Mouse (Mus musculus): ENCODE measurements around the gene Cdk5rap1.
A peak's percentile ranks its signal among the peaks of the same experiment; 100 is the strongest.
"Not testable (repeated sequence)": the region's sequence is repeated elsewhere in the genome, so short reads cannot be mapped to it uniquely, and the experiment has no call there.

Gene Cdk5rap1

GRCm38 (mm10) chr2:154374807-154375601 is 2.2 kb upstream of the Cdk5rap1 start:
- no peak for DNase-seq (ENCODE audit: low spot score in 2 of 2)

GRCm38 (mm10) chr2:154373961-154374632 is 1.3 kb upstream of the Cdk5rap1 start:
- peak; percentile 29 to 61 for DNase-seq (ENCODE audit: low spot score in 2 of 2)

- DNase-seq (ENCODE audit: low spot score in 2 of 2), result peak; percentile 81 to 85
Observed at GRCm38 (mm10) chr2:154372151-154372829, 520 bp downstream of the Cdk5rap1 start.

DNA sequence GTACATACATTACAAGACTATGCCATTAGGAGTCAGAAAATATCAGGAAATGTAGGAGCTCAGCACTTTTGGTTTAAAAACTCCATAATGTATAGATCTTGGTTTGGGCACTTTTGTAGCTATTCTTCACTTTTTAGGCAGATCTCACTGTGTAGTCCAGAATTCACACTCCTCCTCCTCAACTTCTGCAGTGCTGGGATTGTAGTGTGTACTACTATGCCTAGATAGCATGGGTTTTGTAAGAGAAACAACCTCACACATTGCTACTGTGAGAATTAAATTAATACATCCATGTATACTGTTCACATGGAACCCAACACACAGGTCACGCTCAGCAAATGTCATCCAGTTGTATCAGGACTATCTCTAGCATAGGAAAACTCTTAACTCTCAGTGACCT is 5.3 kb downstream of the Cdk5rap1 start:
- DNase-seq (ENCODE audit: low spot score in 2 of 2), result no peak

DNA sequence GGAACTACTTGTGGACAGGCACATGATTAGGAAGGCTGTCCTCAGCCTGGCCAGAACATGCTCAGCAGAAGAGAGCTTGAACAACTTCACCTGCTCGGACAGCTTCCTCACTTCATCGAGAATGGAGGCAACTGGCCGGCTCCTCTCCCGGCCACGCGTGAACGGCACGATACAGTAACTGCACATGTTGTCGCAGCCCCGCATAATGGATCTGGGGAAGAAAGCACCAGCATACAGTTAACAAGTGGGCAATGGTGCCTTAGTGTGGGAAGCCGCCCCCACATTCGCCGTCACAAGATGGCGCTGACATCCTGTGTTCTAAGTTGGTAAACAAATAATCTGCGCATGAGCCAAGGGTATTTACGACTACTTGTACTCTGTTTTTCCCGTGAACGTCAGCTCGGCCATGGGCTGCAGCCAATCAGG is 18.8 kb downstream of the Cdk5rap1 start:
- DNase-seq (ENCODE audit: low spot score in 2 of 2), result not testable (repeated sequence)

- DNase-seq (ENCODE audit: low spot score in 2 of 2), result no peak
Observed at GRCm38 (mm10) chr2:154348152-154348551, 24.7 kb downstream of the Cdk5rap1 start.

DNA sequence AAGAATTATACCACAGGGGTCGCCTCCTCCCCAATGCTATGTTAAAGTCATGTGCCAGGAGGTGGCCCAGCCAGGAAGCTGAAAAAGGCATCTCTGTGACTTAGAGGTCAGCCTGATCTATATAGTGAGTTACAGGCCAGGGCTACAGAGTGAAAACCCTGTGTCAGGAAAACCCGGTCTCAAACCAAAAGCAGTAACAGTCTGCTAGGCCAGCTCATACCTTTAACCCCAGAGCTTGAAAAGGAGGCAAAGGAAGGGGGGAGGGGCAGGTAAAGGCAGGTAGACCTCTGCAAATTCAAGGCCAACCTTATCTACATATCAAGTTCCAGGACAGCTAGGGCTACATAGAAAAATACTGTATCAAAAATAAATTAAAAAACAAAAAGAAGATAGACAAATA is 33.5 kb downstream of the Cdk5rap1 start:
- no peak for DNase-seq (ENCODE audit: low spot score in 2 of 2)

DNA sequence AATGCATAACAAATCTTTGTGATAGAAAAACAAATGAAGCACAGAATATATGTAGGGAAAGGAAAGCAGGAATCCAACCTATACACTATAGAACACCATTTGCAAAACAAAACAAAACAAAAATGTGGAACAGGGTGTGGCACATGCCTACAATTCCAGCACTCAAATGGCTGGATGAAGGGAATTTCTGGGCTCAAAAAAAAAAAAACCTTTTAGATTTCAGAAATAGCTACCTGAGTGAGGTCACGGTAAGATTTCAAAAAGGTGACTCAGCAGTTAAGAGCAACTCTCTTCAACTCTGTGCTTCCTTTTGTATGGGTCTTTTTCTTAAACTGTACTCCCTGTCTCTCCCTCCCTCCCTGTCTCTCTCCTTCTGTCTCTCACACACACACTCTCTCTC is 34.6 kb downstream of the Cdk5rap1 start:
- no peak for DNase-seq (ENCODE audit: low spot score in 2 of 2)

DNA sequence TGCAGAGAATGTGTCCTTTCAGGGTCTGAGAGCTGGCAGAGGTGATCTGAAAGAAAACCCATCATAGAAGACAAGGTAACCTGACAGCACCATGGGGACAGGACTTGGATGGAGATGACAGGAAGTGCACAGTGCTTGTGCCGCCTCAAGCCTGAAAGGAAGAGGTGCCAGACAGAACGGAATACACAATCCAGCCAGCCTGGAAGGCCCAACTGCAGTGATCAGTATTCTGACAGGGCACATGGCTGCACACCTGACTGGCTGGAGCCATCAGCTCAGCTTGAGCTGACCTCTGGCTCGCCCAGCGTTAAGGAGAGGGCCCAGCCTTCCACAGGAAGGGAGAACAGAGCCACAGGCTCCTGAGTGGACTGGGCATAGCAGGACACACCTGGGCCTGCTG is 37.2 kb downstream of the Cdk5rap1 start:
- DNase-seq (ENCODE audit: low spot score in 2 of 2), result no peak

DNA sequence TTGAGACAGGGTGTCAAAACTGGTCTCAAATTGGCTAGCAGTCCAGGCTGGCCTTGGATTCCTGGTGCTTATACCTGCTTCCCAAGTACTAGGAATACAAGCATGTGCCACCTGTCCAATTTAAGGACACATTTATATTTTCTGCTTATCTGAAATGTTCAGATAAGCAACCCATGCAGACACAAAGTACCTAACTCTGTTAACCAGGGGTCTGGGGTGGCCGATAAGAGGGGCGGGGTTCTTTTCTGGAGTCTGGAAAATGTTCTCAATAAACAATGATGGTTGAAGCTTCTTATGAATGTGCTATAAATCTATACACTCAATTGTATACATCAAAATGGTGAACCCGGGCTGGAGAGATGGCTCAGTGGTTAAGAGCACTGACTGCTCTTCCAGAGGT is 46.0 kb downstream of the Cdk5rap1 start:
- peak in 1 of 2 experiments; percentile 34 for DNase-seq (ENCODE audit: low spot score in 2 of 2)

DNA sequence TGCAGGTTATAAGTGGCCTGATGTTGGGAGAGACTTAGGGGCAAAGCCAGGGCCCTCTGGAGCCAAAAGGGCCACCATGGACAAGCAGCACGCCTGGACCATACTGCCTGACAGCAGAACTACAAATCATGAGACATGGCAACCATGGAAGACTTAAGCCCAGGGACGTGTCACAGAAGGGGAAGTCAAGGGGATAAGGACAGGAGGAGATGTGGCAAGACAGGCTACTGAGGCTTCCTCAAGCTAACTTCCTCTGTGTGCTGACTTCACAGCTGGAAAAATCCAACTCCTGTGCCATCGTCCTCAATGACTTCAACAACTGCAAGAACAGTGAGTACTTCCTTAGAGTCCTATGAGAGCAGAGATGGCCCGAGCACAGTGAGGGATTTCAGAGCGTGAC is 59.0 kb downstream of the Cdk5rap1 start:
- not testable (repeated sequence) for DNase-seq (ENCODE audit: low spot score in 2 of 2)

GRCm38 (mm10) chr2:154306927-154307326 is 65.9 kb downstream of the Cdk5rap1 start, which contains the start of gene Bpifb9b:
Bpifb9b (plus strand) TSS chr2:154307227.
- DNase-seq (ENCODE audit: low spot score in 2 of 2), result not testable (repeated sequence)

DNA sequence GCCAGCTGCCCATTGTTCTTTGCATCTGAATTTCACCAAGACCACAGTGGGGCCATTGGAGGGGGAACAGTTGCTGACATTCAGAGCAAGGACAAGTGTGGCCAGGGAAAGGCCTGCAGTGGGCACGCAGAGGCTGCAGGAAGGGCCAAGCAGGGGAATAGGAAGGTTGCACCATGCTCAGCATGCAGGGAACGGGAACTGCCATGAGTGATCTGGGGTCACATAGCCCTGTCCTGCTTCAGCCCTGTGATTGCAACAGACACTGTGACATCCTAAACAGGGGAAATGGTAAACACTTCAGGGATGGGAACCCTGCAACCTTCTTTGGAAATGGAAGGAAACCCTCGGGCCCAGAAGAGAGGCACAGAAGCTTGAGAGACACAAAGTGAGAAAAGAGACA is 68.2 kb downstream of the Cdk5rap1 start:
- DNase-seq (ENCODE audit: low spot score in 2 of 2), result not testable (repeated sequence)

- DNase-seq (ENCODE audit: low spot score in 2 of 2), result no peak
Observed at GRCm38 (mm10) chr2:154301763-154302162, 71.0 kb downstream of the Cdk5rap1 start.

DNA sequence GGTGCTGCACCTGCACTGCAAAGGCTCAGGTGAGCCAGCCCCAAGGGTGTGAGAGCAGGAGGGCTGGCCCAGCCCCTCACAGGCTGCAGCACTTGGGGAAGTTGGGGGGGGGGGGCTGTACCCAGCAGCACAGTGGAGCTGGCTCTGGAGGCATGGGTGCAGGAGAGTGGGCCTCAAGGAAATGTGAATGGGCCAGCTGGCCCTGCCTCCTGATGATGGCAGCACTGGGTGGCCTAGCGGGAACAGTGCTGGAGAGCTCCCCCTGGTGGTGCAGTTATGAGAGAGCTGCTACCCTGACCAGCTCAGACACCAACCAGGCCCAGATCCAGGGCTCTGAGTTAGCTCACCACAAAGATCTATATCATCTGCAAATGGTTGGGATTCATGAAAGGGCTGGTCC is 72.3 kb downstream of the Cdk5rap1 start:
- peak; percentile 49 to 59 for DNase-seq (ENCODE audit: low spot score in 2 of 2)

DNA sequence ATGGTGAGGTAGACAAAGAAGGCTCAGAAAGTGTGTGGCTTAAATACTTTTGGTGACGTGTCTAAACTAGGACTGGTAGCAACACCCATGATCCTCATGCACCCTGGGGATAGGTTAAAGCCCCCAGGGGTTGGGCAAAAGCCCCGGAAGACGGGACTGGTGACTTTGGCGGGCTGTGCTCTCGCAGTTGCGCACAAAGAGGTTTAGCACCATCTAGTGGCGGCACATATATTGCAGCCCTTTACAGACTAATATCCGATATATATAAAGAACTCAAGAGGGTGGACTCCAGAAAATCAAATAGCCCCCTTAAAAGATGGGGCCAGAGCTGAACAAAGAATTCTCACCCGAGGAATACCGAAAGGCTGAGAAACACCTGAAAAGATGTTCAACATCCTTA is 78.1 kb downstream of the Cdk5rap1 start:
- DNase-seq (ENCODE audit: low spot score in 2 of 2), result peak in 1 of 2 experiments; percentile 10

GRCm38 (mm10) chr2:154292833-154293232 is 80.0 kb downstream of the Cdk5rap1 start:
- no peak for DNase-seq (ENCODE audit: low spot score in 2 of 2)

GRCm38 (mm10) chr2:154291866-154292265 is 80.9 kb downstream of the Cdk5rap1 start:
- not testable (repeated sequence) for DNase-seq (ENCODE audit: low spot score in 2 of 2)
